Mouse (Mus musculus) gastrocnemius, adult 18-20 months (tissue): ENCODE measurements around the gene Nat8f1. TPM values are rescaled to one million over a fixed set of nuclear protein-coding genes. Genes with fewer than 3 reads are reported as not detected.
"Not testable (repeated sequence)": the region's sequence is repeated elsewhere in the genome, so short reads cannot be mapped to it uniquely, and the experiment has no call there.

Source experiments
- DNase-seq: peaks from one replicate; pipeline ENCODE4 v3.0.0; 2021; ENCODE audit warnings: low spot score
- long read RNA-seq, 2 experiments: library from polyadenylated mRNA; stranded (forward); transcript quantifications; one replicate each; pipeline ENCODE4 v2.0.0; 2021
- total RNA-seq, 2 experiments: library from RNA; stranded (reverse); gene quantifications; 2 replicates each; pipeline ENCODE4 v1.2.3; 2021

Nat8f1 gene
- total RNA-seq: 1 to 10 TPM; 1.4 to 1.8 TPM
- long read RNA-seq, experiment 1, partial matches to known transcripts: 0 of 4 reads
- long read RNA-seq, experiment 1, other reads (novel, unspliced or antisense): 4 of 4 reads
- long read RNA-seq, experiment 2, partial matches to known transcripts: 1 of 4 reads
- long read RNA-seq, experiment 2, other reads (novel, unspliced or antisense): 1 of 4 reads

DNA sequence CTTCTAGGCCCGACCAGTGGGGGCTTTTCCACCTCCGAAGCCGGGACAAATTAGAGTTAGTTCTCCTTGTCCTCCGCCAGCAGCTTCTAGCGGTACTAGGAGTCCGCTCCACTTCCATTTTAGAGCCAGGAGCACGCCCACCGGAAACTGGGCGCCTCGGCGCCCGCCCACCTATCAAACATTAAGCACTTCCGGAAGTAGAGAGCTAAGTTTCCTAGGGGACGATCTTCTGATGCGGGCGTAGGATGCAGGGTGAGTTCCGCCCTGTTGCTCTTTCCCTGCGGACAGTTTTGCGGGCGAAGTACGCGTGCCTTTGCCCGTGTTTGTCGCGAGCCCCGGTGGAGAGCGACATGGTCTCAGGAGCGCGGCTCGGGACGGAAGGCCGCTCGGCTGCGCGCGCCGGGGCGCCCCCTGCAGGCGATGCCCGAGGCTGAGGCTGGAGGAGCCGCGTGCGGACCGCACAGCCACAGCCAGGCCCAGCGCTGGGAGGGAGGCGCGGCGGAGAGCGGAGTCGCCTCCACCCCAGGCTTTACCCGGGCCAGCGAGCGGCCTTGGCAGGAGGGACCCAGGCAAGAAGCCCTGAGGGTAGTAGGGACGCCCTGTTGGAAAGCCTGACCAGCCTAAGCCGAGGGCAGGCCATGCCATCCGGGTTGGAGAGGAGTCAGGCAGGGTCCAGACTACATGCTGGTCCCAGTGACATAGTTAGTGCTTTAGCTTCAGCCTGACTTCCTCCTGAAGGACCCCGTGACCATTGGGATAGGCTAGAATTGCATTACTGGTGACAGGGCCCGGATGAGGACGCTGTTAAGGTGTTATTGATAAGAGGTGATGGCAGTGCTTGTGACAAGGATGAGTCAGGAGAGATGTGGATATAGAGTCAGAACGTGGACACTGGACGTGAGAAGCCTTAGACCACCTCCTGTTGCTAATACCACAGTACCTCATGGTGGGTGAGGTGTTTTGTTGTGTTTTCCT, at the start of gene Nat8f1:
Gene Nat8f1 (minus strand): TSS at position 149 of the 975 bp plus-strand sequence.
- peak; percentile 92 for DNase-seq

DNA sequence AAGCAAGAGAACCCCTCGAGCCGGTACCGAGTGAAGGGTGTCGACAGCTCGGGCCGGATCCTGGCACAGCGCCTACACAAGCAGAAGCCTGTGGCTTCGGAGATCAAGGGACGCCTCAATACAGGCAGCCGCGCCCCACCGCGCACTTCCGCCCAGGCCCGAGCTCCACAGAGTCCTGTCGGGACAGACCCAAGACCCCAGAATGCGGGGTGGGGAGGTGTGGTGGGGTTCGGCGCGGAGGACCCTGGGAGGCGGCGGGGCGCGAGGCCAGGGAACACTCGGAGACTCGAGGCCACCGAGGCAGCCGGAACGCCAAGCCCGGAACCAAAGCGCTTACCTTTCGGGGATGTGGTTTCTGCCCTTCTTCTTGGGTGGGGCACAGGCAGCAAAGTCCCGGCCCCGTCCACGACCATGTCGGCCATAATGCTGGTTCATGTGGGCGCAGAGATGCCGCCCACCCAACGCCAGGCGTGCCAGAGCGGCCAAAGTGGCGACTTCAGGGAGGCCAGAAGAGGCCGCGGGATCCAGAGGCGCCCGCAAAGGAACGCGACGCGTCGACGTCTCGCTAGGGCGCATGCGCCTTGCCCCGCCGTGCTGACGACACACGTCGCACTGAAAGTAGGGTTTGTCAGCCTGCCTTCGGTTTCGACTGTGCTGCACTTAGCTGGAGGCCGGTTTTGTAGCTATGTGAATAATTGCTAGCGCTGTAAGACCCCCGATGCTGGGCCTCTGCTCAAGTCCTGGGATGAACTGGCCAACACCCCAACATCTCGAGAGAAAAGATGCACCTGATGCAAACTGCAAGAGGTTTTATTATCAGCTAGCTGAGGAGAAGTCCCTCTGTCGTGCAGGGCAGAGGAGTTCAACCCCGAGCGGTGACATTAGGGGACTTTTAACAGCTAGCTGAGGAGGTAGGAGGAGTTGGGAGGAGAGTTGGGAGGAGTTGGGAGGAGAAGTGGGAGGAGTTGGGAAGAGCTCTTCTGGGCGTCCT, 45.9 kb upstream of the Nat8f1 start, which contains the start of gene Dusp11:
Gene Dusp11 (minus strand): TSS at position 567 of the 991 bp plus-strand sequence.
- DNase-seq: peak; percentile 92

DNA sequence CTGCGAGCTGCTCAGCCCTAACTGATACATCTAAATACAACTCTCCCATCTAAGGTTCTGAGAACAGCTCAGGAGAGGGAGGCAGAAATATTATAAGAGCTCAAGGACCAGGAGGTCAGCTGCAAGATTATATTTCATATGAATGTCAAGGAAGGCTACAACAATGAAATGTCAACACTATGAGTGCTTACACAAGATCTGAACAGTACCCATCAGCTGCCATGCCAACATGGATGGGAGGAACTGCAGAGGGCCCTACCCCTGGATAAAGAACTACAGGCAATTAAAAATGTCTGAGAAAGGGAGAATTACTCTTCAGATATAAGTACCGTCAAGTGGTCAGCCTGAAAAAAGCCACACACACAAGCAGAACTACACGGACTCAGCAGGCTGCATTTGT, 42.1 kb upstream of the Nat8f1 start:
- DNase-seq: no peak

DNA sequence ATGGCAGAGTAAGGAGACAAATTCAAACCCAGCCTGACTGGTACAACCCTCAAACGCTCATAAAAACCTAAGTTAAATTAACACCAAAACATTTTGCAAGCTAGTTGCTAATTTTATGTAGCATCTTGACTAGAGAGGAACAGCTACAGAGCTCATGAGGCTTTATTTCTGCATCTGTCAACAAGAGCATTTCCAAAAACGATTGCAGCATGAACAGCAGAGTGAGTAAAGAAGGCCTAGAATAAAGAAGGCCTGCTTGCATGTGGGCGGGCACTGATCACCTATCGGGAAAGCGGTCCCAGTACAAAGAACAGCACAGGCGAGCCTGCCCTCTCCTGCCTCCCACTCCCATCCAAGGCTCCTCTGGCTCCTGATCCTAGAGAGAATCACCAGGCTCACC, 33.1 kb upstream of the Nat8f1 start:
- DNase-seq: no peak

DNA sequence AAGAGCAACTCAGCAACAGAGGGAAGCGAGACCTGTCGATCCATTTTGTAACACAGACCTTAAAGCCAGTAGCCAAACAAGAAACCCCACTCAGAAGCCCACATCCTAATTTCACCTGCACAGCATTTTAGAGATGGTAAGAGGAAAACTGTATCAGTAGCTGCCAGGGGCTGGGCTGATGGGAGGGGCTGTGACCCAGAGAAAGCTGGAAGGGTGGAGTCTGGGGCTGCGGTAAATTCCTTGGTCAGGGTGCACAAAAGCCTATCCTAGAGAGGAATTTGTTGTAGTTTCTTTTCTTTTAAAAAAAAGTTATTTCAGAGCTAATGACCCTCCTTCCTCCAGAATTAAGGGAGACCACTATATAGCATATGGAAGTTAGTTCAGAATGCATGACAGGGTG, 27.0 kb upstream of the Nat8f1 start:
- DNase-seq: no peak

DNA sequence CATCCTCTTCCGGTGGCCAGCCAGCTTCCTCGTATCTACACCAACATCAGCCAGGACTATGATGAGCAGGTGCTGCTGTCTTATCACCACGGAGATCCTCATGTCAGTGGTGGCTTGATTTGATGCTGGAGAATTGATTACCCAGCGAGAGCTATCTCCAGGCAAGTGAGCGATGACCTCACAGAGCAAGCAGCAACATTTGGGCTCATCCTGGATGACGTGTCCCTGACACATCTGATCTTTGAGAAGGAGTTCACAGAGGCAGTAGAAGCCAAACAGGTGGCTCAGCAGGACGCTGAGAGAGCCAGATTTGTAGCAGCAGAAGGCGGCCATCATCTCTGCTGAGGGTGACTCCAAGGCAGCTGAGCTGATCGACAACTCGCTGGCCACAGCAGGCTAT, 23.2 kb upstream of the Nat8f1 start:
- no peak for DNase-seq

DNA sequence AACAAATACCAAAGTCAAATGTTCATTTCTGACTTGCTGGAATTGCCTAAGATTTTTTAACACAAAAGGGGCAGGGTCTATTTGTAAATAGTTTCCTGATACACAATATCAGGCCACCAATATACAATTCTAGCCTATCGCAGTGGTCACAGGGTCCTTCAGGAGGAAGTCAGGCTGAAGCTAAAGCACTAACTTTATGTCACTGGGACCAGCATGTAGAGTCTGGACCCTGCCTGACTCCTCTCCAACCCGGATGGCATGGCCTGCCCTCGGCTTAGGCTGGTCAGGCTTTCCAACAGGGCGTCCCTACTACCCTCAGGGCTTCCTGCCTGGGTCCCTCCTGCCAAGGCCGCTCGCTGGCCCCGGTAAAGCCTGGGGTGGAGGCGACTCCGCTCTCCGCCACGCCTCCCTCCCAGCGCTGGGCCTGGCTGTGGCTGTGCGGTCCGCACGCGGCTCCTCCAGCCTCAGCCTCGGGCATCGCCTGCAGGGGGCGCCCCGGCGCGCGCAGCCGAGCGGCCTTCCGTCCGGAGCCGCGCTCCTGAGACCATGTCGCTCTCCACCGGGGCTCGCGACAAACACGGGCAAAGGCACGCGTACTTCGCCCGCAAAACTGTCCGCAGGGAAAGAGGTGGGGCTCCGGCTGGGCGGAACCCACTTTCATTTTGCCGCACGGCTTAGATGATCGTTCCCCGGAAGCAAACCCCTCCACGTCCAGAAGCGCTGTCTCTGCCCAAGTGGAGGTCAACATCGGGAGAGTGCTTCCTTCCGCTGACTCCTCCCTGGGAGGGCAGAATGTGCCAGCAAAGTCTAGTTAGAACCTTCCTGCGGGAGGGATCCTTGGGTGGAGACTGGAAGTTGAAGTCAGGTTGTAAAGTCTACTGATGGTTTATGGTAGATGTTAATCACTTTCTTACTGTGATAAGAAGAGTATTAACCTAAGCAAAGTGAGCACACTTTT, 21.3 kb upstream of the Nat8f1 start:
- DNase-seq: peak; percentile 88

DNA sequence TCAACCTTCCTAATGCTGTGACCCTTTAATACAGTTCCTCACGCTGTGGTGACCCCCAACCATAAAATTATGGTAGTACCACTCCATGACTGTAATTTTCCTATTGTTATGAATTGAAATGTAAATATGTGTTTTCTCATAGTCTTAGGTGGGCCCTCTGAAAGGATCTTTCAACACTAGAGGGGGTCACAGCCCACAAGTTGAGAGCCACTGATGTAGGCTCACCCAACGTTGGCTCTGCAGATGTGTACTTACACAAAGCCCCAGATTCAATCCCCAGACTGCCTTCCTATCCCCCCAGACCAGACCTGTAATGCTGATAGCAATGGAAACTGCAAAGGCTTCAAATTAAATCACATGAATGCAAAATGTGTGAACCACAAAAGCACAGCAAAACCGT, 20.2 kb upstream of the Nat8f1 start:
- no peak for DNase-seq

DNA sequence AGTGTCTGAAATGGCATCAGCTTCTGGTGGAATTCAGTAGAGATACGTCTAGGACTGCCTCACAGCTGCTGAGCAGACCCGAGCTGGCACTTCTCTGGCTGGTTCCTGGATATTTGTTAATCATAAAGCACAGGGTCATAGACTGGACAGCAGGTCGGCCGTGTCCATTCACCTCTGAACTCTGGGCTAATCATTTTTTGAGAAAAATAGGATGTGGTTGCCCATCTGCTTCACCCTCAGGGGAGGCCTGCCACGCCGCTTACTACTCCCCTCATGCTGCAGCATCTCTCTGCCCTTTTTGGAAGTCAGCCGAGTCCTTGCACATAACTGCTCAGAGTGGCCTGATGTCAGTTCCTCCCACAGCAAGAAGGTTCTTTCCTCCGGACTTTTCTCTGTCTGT, 18.6 kb upstream of the Nat8f1 start:
- no peak for DNase-seq

DNA sequence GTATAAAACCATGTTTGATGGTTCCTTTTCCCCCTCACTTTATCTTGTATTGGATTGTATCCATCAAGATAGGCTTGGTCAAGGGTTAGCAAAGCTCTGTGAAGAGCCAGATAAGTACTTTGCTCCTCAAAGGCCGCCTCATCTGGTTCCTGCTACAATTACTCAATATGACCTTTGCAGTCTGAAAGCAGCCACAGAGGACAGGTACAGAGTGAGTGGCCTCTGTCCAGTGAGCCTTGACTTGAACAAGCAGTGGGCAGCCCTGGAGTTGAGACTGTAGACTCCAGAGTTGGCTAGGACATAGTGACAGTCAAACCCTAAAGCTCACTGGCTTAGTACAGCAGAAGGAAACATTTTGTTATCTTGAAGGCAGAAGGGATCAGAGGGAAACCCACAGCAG, 13.8 kb upstream of the Nat8f1 start:
- DNase-seq: no peak

DNA sequence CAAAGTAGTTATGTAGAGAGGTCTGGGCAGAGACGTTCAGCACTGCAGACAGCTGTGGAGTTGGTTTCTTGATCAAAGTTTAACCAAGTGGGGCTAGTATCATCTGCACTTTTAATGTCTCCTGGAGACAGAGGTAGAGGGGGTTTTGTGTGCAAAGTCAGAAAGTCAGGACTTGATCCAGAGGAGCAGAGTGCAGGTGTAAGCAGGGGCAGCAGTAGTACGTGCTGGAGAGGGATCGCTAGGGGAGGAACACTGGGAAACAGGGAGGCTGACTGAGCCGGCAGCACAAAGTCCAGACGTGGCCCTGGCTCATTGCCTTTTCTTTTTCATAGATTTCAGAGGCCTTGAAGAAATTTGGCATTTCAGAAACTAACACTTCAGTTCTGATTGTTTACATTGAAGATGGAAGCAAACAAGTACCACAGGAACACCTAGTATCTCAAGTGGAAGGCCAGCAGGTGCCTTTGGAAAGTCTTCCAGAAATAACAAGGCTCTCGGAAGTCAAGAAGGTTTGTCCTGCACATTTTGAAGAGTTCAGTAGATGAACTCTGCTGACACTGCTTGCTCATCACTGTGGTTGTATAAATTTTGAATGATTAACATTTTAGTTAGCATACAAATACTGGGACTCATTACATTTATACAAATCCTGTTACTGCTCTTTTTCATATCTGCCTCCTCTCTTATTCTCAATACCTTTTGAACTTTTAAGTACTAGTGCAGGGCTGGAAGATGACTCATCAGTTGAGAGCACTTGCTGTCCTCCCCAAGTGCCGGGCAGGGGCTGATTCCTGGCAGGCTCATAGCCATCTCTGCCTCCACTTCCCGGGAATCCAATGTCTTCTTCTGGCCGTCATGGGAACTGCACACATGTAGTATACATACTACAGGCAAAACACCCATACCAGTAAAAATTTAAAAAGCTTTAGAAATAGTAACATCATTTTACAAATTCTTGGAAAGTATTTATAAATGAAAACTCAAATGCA, 12.3 kb upstream of the Nat8f1 start:
- DNase-seq: no peak

DNA sequence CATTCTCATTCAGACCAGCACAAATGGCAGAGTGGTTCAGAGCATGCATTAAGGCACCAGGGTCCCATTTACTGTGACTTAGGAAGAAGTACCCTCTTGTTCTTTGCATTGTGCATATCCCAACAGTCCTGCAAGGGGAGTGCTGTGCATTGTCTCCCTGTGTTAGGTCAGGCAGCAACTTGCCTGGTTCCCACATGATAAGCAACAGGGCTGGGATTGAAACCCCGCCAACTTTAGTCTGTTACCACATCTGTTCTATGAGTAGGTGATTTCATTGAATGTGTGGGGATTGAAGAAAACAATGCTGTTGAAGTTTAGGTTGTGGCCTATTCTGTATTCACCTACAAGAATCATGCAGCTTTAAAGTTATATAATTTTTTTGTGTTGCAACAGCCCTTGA, 11.2 kb upstream of the Nat8f1 start:
- DNase-seq: no peak

DNA sequence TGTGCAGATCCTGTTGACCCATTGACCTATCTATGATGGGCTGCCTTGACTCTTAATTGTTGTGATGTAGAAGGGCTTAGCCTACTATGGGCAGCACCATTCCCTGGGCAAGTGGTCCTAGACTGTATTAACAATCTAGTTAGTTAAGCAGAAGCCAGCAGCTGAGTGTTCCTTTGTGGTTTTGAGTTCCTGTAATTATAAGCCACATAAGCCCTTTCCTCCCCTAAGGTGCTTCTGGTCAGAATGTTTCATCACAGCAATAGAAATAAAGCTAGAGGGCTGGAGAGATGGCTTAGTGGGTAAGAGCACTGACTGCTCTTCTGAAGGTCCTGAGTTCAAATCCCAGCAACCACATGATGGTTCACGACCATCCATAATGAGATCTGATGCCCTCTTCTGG, 8.2 kb upstream of the Nat8f1 start:
- DNase-seq: no peak

DNA sequence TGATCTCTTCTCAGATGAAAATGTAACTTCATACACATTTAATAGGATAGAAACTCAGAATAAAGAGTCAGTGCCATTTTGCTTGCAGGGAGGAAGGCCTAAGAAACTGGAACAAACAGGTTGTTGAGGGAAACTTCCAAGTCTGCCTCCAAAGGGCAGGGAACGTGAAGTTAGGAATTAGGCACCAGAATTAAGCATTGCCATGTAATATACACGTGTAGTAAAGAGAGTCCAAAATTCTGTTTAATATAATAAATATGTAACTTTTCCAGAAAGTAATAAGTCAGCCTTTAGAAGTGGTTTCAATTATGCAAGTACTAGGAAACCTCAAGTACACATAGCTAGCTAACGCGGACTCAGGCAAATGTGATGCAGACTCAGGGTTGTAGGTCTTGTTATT, 3.9 kb upstream of the Nat8f1 start:
- DNase-seq: no peak

DNA sequence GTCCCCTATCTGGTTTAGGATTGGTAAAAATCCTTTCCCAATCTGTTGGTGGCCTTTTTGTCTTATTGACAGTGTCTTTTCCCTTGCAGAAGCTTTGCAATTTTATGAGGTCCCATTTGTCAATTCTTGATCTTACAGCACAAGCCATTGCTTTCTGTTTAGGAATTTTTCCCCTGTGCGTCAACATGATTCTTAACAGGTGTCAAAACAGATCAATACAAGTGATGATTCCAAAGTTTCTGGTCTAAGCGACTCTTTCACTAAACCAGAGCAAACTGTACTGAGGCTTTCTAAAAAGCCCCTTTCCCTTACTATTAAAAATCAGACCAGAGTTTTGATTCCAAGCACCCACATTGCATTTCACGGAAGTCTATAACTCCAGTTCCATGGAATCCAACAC, 2.9 kb upstream of the Nat8f1 start:
- not testable (repeated sequence) for DNase-seq

DNA sequence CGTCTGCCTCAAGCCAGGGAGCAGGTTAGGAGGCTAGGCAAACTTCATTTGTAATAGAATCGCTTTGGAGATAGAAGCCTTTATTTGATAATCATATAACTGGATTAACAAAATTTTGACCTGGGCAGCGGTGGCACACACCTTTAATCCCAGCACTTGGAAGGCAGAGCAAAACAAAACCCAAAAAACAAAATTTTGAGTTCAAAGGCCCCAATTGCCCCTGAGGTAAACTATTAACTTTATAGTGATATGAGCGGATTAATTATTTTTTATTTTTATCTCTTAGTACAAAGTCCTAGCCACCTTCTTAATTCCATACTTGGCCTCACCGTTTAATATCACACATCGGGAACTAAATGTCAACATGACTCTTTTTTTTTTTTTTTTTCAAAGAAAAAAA, 1.1 kb upstream of the Nat8f1 start:
- no peak for DNase-seq

DNA sequence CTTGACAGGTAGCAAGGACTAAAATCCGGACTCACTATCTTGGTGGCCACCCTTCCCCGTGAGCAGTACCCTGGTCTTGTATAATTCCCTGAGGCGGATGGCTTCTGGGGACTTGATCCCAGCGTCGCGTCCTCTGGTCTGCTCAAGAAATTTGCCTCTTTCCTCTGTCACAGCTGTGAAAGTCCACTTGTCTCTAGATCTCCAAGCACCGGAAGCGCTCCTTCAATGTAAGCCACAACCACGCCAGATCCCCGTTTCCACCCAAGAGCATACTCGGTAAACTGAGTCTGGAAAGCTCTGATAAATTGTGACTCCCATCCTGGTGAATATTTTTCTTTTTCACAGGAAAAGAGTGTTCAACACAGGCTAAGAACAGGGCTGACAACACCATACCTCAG, 347 bp downstream of the Nat8f1 start:
- DNase-seq: peak; percentile 9

DNA sequence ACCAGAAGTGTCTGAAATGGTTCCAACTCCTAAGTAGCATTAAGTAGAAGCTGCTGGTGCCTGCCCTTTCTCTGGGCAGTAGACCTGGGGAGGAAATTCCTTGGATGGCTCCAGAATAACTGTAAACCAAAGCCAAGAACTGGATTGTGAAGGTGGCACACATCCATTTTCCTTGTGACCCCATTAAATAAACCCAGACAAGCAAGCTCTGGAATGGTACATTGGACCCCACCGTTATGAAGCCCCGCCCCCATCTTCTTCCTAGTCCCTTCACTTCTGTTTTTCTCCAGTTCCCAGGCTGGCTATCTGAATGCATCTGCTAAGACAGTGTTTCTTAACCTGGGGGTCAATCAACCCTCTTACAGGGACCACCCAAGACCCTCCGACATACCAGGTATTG, 3.9 kb downstream of the Nat8f1 start, which contains the start of gene Tprkb:
Gene Tprkb (plus strand): TSS at position 279 of the 400 bp plus-strand sequence.
- no peak for DNase-seq

DNA sequence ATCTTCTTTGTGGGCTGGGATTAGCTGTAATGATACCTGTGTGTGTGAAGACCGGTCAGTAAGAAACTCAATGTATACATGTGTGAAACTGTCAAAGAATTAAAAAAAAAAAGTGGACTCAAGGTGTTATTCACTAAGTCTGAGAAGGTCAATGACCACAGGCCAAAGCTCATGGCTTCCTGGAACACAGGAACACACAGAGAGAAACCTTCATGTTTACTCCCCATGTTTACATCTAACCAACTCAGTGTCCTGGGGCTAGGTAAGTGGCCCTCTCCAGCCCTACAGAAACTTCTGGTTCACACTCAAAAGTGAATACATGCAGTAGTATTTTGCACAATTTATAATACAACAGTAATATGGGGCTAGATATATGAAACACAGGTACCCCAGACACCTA, 5.8 kb downstream of the Nat8f1 start:
- no peak for DNase-seq
